Mouse (Mus musculus): ENCODE results near the gene Slc45a3.

The Slc45a3 gene

DNA sequence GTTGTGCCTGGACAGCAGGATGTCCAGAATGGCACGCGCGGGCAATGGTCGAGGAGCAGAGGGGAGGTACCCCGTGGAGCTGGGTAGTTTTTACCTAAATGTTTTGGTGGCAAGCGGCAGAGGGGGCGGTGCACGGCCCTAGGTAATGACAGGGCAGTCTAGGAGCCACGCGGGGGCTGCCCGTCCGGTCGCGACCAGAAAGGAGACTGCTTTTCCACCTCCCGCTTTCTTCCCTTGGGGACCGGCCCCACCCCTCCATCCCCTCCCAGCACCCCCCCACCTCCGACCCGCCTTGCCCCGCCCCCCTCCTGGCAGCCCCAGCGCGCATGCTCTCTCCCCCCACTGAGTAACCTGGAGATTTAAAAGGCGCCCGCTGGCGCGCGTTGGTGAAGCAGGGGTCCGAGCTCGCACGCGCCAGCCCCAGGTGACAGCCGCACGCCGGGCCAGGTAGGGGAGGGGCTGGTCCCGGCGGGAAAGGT, at the start of gene Slc45a3:
TSS of gene Slc45a3 (plus strand) at position 362 of the 479 bp plus-strand sequence.
- no peak for DNase-seq

GRCm38 (mm10) chr1:131917634-131918033, 45.1 kb upstream of the Slc45a3 start:
- no peak for DNase-seq

GRCm38 (mm10) chr1:131919052-131919451, 43.7 kb upstream of the Slc45a3 start:
- DNase-seq: no peak

GRCm38 (mm10) chr1:131922100-131922499, 40.7 kb upstream of the Slc45a3 start:
- no peak for DNase-seq

DNA sequence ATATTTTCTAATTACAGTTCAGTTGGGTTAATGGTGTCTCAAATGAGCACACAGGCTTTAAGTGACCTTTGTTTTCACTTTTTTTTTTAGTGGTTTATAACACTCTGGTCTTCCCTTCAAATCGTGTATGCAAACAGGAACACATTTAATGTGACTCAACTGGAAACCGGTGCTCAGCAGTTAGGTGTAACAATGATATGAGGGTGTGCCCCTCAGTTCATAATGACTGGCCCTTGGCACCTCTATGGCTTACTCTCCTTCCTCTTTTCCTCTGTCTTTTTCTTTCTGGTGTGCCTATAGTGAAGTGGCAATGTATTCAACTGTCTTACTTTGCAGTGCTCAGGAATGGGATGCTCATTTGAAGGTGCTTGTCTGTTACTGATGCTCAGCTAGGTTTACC, 29.3 kb upstream of the Slc45a3 start:
- DNase-seq: no peak

GRCm38 (mm10) chr1:131937659-131938305, 25.0 kb upstream of the Slc45a3 start:
- DNase-seq: peak; percentile 82 to 85

DNA sequence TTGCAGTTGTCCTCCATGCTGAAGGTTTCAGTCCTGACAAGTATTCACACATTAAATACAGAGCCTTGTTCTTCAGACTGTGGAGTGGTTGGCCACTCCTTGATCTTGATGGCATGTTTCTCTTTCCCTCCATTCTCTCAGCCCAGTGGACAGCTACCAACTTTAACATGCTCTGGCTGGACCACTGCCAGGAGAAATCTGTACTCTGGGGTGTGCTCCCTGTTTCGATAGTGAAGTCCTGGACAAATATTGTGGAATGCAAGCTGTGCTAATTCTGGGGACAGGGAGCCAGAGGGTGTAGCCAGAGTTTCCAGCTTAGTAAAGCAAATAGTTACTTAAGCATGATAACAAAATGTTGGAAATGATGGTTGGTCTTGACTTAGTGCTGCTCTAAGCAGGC, 24.0 kb upstream of the Slc45a3 start:
- DNase-seq: no peak

- DNase-seq: no peak
Measured at GRCm38 (mm10) chr1:131940711-131941244, 22.0 kb upstream of the Slc45a3 start.

- no peak for DNase-seq
Measured at GRCm38 (mm10) chr1:131941501-131941900, 21.3 kb upstream of the Slc45a3 start.

- DNase-seq: no peak
Measured at GRCm38 (mm10) chr1:131942621-131943590, 19.9 kb upstream of the Slc45a3 start.

DNA sequence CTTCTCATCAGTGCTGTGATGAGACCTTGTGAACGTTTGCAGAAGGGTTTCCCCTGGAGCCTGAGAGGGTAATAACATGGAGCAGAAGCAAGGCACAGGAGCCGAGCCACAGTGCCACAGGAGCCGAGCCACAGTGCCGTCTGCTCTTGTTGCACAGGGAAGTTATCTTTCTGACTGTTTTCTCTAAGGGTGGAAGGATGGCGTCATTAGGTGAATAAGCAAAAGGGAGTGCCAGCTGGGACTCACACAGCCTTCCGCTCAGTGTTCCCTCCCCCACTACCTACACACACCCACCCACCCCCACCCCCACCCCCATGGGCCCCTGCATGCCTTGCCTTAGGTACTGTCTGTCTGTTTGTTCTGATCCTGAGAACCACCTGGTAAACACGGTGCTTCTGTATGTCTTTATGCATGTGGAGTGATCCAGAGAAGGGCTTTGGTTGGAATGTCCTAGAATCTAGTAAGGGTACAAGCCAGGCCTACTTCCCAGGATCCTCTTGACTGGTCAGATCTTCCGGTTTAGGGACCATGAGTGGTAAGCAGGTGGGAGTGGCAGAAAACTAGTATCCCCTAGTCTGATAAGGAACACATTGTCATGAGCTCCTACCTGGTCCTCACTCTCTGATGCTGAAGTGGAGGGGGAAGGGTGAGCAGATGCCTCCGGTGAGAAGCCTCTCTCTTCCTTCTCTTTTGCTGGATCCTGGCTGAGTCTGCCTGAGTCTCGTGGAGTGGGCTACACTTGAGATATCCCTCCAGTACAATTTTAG, 16.9 kb upstream of the Slc45a3 start:
- no peak for DNase-seq

DNA sequence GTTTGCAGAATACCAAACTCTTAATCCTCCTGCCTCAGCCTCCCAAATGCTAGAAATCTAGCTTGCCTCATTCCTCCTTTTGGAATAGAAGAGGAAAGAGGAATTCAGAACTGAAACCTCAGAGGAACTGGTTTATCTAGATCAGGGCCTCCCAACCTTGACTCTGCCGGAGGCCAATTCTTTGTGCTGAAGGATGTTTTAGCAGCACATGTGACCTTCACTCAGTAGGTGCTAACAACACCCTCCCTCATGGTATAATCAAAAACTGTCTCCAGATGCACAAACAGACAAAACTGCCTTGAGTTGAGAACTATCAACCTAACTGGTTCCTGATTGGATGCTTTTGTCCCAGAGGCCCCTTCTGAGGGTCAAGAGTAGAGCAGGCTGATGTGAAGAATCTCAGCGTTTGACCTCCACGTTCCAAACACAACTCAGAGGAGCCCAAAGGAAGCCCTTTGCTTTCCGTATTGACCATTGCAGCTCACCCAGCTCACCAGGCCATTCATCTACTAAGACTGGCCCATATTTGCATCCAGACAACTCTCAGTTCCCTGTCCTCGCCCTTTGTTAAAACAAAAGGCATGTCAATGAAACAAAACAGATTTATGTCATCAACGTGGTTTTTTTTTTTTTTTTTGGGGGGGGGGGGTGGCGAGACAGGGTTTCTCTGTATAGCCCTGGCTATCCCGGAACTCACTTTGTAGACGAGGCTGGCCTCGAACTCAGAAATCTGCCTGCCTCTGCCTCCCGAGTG, 16.1 kb upstream of the Slc45a3 start:
- DNase-seq: no peak

- no peak for DNase-seq
Measured at GRCm38 (mm10) chr1:131947997-131948525, 14.7 kb upstream of the Slc45a3 start.

GRCm38 (mm10) chr1:131954242-131954865, 8.4 kb upstream of the Slc45a3 start:
- DNase-seq: no peak

DNA sequence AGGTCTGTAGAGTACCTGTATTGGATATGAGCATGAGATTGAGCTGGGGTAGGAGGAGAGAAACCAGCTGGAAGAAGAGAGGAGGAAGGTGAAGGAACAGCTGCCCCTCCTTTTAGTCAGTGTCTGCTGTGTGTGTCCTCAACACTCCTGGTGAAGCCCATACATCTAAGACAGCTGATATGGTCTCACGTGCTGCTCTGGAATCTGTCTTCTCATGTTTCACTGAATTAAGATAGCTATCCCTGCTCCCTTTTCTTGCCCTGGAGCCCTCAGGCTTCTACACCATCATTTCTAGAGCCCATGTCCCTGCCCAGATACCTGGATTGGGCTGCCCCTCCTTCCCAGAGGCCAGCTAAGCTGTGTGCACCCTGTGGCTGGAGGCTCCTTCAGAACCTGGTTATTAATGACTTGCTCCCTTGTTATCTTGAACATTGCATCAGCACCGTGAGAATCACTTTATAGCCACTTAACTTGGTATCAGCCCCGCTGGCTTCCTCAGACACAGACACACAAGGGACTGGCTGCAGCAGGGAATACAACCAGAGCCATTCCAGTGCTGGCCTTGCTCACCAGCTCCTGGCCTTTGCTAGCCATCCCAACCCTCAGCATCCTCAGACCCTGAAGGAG, 7.5 kb upstream of the Slc45a3 start:
- DNase-seq: no peak

DNA sequence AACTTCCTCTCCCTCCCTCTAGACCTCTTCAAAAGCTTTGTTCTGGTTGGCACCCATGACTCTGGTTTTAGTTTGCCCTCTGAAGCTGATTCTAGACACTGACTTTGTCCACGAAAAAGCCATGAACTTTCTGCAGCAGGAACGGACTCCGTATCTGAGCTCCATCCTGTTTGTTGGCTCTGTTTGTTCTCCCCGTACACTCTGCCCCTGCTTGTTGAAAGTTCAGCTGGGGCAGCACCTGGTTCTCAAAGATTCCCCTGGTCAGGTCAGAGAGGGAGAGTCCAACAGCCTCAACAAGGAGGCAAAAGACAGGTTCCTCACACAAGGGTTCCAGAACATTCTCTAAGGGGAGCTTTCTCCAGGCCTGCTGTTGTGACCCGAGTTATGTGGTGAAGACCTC, 5.4 kb upstream of the Slc45a3 start:
- DNase-seq: no peak

- no peak for DNase-seq
Measured at GRCm38 (mm10) chr1:131961004-131961403, 1.8 kb upstream of the Slc45a3 start.

GRCm38 (mm10) chr1:131963085-131963951, 551 bp downstream of the Slc45a3 start:
- no peak for DNase-seq

DNA sequence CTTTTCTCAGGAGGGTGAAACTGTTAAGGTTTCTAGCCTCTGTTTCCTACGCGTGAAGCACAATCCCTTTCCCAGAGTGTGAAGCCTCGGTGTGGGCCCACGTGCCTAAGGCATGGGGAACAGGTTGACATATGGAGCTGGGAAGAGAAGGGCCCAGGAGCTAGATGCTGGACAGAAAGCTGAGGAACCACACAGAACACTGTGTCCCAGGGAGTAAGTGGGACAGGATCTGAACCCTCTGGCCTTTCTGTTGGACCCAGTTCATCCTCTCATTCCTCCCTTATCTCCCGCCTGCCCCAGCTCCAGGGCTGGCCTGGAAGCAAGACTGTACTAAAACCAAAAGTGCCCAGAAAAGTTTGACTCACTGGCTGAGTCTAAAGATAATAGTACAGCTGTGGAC, 1.3 kb downstream of the Slc45a3 start:
- no peak for DNase-seq

DNA sequence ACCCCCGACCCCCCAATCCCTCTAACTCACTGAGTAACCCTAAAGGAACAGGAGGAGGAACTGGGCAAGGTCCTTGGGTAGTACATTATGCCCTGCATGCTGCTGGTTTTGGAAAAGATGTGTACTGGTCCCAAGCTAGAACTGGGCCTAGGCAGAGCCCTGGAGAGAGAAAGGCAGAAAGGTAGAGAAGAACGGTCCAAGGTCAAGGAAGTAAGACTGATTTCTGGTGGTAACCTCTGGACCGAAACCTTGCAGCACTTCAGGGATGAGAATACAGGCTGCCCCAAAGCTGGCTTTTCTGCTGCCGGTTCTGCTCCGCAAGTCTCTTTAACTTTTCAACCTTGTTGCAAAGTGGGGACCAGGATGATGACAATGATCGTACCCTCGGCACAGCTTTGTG, 1.8 kb downstream of the Slc45a3 start:
- DNase-seq: no peak
